Mouse (Mus musculus) liver, postnatal 0 days (tissue): Measurements from ENCODE around the gene Inppl1.

ENCODE experiments used
- CTCF ChIP-seq: sonication (generic); IDR thresholded peaks from 2 replicates; pipeline ENCODE4 v1.5.1; 2016; ENCODE audit warnings: antibody characterized with exemption, low read depth
- EP300 ChIP-seq: IDR thresholded peaks from 2 replicates; pipeline ENCODE4 v1.6.1; 2016; ENCODE audit warnings: antibody characterized with exemption, low read depth, mild to moderate bottlenecking

DNA sequence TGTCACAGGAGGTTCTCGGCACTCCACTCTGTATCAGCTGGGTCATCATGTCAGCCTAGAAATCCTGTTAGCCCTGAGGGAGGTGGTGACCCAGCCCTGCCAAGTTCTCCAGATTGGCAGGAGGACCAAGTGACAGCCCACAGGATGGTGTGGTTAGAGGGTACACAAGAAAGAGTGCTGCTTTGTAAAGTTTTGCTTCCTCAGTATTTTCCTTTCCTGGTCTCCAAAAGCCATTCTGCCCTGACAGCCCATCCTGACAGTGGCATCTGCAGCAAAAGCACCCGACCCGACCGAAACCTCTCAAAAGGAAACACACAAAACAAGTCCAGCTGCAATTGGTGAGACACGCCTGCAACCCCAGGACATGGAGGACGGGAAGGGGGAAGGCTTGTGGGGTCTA, 6.2 kb upstream of the Inppl1 start:
- TF ChIP-seq CTCF, result no peak
- TF ChIP-seq EP300, result no peak
